Mouse (Mus musculus): ENCODE results near the gene Ndufc2.

DNA sequence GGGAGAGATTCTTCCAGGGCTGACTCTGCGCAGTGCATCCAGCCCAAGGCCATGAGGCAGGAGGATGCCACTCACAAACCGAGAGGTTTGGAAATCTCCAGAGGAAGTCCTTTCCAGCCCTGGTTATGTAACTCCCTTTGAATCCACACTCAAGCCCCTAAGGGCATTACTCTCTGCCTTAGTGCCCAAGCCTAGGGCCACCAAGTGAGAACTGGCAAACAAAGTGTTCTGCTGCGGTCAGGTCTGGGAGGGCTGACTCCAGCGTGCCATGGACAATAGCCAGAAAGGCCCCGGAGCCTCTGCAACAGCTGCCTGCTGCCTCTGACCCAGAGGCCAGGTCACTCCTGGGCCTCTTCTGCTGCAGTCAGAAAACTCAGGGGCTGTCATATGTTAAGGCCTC, 18.9 kb downstream of the Ndufc2 start:
- no peak for TF ChIP-seq POLR2A (IDR thresholded peaks at IDR 0.05; ENCODE audit: control insufficient read depth in 1 of 2, insufficient read depth in 1 of 2, low read depth in 1 of 2, low read length in 2 of 2, poor library complexity in 1 of 2)
- TF ChIP-seq EP300 (IDR thresholded peaks at IDR 0.05; ENCODE audit: low read depth in 1 of 2, low read length in 2 of 2) = no peak
- no peak for TF ChIP-seq MAFK (IDR thresholded peaks at IDR 0.05; ENCODE audit: borderline replicate concordance, low read depth, low read length)
- TF ChIP-seq POLR2AphosphoS2 (IDR thresholded peaks at IDR 0.05; ENCODE audit: low read length) = no peak
- no peak for TF ChIP-seq ZMIZ1 (IDR thresholded peaks at IDR 0.05; ENCODE audit: low read depth, low read length)
- TF ChIP-seq BHLHE40 (IDR thresholded peaks at IDR 0.05; ENCODE audit: borderline replicate concordance, low read depth, low read length) = no peak
- TF ChIP-seq CTCF (IDR thresholded peaks at IDR 0.05 in 2 of 3, conservative IDR thresholded peaks at IDR 0.05 in 1 of 3; ENCODE audit: control insufficient read depth in 1 of 3, insufficient read depth in 1 of 3, low read depth in 2 of 3, low read length in 3 of 3, poor library complexity in 1 of 3, severe bottlenecking in 1 of 3) = no peak
- TF ChIP-seq ETS1 (IDR thresholded peaks at IDR 0.05; ENCODE audit: low read depth, low read length) = no peak
- TF ChIP-seq MEF2A (IDR thresholded peaks at IDR 0.05; ENCODE audit: extremely low read depth, insufficient replicate concordance, low read depth, low read length, poor library complexity, severe bottlenecking) = no peak
- no peak for TF ChIP-seq USF1 (IDR thresholded peaks at IDR 0.05; ENCODE audit: low read depth, low read length)
- TF ChIP-seq KAT2A (conservative IDR thresholded peaks at IDR 0.05; ENCODE audit: low read depth, low read length) = no peak
- TF ChIP-seq RAD21 (IDR thresholded peaks at IDR 0.05; ENCODE audit: low read depth, low read length) = no peak
- TF ChIP-seq USF2 (IDR thresholded peaks at IDR 0.05; ENCODE audit: borderline replicate concordance in 1 of 2, insufficient read depth in 1 of 2, low read depth in 1 of 2, low read length in 2 of 2) = no peak
